Mouse (Mus musculus) left cerebral cortex, postnatal 4 days (tissue): ENCODE results near the gene Tsen2. TPM values are rescaled to one million over a fixed set of nuclear protein-coding genes. Genes with fewer than 3 reads are reported as not detected.

Source experiments
- DNase-seq: peaks from one replicate; pipeline ENCODE4 v3.0.0-alpha.2; 2022
- intact Hi-C: fragments of 180-260 bp; cut with DNase I; formaldehyde crosslinking; loops from one replicate; pipeline ENCODE4 v1.15.1; 2025
- total RNA-seq, 2 experiments: library from RNA; stranded (reverse); gene quantifications; 2 replicates each; pipeline ENCODE4 v1.2.3; 2021

Tsen2 gene
- total RNA-seq, result 10 to 100 TPM; 33.3 to 36.5 TPM

DNA sequence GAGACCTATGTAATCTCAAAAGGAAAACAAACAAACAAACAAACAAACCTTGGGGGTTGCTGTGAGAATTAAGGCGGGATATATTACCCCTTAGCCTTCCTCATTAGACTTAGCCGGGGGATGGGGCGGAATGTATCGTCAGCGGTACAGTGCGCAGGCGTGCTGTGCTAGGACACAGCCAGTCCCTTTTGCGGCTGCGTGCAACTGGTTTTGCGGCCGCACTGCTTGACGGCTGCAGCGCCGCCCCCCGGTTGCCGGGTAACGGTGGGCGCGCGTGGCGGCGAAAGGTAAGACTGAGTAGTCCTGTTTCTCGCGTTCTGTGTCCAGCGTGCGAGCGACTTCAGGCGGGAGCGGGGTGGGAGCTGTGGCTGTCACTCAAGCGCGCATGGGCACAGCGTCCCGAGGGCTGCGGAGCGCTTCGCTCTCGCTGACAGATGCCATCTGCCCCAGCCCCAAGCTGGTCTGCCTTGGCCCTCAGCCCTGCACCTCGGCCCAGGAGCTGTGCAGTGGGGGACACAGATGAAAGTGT, at the start of gene Tsen2:
Tsen2 (plus strand) TSS at position 223 of the 529 bp plus-strand sequence.
- intact Hi-C loops, result no loop called here
- DNase-seq, result peak; percentile 98

DNA sequence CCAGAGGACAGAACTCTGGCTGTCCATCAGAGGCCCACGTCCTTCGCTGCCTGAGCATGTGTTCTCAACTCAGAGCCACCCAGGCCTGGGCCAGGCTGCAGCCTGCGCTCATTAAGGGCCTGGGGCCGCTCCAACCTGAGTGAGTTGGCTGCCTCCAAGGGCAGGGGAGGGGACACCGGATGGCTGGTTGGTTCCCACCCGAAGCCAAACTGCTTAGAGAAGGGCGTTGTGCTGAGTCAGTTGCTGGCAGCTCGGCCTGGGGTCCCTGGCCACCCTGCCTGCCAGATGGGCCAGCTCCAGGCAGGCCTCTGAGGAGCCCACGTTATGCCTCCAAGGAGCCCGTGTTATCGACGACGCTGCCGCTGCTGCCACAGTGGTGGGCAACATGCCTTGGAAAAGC, 44.9 kb upstream of the Tsen2 start:
- intact Hi-C loops, result no loop called here
- peak; percentile 92 for DNase-seq

GRCm38 (mm10) chr6:115500234-115500633, 44.2 kb upstream of the Tsen2 start:
- no peak for DNase-seq
- intact Hi-C loops, result no loop called here

DNA sequence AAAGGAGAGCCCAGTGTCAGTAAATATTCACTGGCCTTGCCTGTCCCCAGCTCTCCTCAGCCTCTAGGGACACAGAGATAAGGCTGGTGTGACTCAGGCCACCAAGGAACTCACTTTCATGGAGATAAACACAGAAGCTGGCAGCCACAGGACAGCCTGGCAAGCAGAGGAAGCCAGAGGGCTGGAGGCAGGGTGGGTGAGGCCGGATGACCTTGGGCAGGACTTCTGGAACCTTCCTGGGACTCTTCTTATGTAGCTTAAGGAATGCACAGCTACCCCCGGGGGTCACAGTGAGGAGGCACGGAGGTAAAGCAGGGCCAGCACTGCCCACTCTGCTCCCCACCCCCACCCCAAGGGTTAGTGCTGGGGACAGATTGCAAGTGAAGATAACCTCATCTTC, 43.3 kb upstream of the Tsen2 start:
- intact Hi-C loops, result no loop called here
- peak; percentile 44 for DNase-seq

DNA sequence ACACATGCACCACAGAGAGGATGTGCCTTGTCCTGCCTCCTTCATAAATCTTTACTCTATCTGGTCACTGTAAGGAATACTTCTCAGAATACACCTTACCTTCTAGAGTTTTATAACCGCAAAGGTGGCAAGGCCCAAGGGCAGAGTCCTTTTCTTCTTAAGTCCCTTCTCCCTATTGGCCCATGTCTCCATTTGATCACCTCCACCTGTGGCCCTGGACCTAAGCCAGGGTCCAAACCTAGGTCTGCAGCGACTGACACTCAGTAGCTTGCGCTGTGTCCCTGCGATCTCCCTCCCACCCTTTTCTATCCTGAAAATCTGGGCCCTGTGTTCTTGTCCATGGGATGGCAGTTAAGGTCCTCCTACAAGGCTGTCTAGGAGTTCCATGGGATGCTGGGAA, 41.4 kb upstream of the Tsen2 start:
- no peak for DNase-seq
- intact Hi-C loops, result no loop called here

DNA sequence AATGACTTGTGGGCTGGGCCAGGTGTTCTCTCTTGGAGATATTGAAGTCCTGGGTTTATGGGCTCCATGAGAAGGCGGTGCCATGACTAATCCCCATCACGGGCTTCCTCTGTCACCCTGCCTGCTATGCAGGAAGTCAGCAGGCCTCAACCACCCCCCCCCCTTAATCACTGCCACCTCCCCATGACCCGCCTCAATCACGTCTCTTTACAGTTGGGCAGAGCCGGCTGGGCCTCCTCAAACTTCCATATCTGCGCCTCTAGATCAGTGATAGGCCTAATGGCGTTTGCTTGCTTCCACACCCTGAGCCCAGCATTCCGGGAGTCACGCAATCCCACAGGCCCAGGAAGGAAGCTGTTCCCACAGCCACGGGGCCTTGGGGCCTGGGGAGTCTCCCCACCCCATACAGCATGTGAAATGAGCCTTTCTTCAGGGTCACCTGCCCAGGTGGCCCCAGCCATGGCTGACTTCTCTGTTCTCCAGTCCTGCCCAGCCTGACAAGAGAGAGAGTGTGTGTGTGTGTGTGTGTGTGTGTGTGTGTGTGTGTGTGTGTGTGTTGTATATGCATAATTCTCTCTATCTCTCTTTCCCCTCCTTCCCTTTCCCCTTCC, 40.8 kb upstream of the Tsen2 start:
- no peak for DNase-seq
- intact Hi-C loops, result no loop called here

- intact Hi-C loops, result no loop called here
- no peak for DNase-seq
Measured at GRCm38 (mm10) chr6:115504160-115504558, 40.3 kb upstream of the Tsen2 start.

DNA sequence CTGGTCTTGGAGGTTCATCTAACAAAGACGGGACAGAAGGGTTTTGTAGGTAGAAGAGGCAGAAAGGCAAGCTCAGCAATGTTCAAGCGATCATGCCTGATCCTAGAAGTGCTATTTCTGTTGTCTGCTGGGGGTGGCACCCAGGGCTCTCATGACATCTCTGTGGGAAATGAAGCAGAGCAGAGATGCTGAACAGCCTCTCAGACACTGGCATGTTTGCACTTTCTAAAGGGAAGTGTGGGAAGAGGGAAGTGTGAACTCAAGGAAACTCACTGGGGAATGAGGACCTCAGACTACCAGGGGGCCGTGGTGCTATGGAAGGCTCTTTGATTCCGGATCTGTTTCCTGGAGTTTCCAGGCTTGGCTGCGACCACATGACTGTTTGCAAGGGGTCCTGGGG, 39.5 kb upstream of the Tsen2 start:
- no peak for DNase-seq
- intact Hi-C loops, result no loop called here

- DNase-seq, result no peak
- intact Hi-C loops, result no loop called here
Measured at GRCm38 (mm10) chr6:115506425-115506824, 38.0 kb upstream of the Tsen2 start.

GRCm38 (mm10) chr6:115511447-115511846, 33.0 kb upstream of the Tsen2 start:
- no peak for DNase-seq
- intact Hi-C loops, result no loop called here

DNA sequence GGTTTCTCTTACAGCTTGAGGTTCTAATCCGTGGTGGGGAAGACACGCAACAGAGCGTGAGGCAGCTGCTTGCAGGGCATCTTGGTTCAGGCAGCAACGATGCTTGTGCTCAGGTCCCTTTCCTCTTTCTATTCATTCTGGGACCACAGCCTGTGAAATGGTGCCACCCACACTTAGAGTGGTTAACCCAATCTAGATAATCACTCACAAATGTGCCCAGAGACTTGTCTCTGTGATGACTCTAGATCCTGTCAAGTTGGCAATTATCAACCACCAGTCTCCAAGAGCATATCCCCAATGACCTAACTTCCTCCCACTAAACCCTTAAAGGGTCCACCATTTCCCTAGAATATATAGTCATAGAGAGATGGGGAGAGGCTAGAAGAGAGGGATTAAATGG, 31.3 kb upstream of the Tsen2 start:
- intact Hi-C loops, result no loop called here
- no peak for DNase-seq

DNA sequence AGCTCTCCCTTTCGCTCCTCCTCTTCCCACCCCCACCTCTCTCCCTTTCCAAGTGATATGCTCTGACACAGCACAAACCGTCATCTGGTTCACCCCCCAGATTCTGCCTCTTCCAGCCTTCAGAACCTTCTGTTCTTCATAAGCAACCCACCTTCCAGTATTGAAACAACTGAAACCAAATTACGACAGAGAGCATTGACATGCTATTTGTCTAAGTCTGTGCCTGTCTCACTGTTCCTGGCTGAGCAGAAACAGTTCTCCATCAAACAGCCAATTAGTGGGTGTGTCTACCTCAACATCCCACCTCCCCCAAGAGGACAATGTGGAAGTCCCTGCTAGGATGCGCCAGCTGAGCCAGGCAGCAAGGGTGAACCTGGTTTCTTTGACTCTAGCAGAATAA, 26.6 kb upstream of the Tsen2 start:
- DNase-seq, result no peak
- intact Hi-C loops, result no loop called here

- intact Hi-C loops, result no loop called here
- no peak for DNase-seq
Measured at GRCm38 (mm10) chr6:115518352-115518751, 26.1 kb upstream of the Tsen2 start.

- intact Hi-C loops, result no loop called here
- no peak for DNase-seq
Measured at GRCm38 (mm10) chr6:115519275-115519699, 25.2 kb upstream of the Tsen2 start.

- no peak for DNase-seq
- intact Hi-C loops, result no loop called here
Measured at GRCm38 (mm10) chr6:115521923-115522322, 22.5 kb upstream of the Tsen2 start.

- intact Hi-C loops, result no loop called here
- DNase-seq, result no peak
Measured at GRCm38 (mm10) chr6:115522691-115523146, 21.7 kb upstream of the Tsen2 start.

DNA sequence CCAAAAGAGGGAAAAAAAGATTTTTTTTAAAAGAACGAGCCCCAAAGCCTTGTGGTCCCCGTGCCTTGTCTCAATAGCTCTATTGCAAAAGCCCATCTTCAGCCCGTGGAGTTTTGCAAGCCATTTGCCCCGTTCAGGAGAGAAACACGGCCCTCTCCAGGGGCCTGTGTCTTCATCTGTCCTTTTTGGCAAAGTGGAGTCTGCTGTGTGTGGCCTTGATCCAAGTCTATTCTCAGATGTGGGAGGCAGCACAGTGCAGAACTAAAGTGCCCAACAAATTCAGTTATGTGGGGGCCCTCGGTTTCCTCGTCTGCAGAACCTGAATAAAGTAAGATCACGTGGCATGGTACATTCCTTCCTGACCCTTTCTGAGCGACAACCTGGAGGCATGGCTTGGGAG, 21.3 kb upstream of the Tsen2 start:
- intact Hi-C loops, result no loop called here
- DNase-seq, result peak; percentile 76

DNA sequence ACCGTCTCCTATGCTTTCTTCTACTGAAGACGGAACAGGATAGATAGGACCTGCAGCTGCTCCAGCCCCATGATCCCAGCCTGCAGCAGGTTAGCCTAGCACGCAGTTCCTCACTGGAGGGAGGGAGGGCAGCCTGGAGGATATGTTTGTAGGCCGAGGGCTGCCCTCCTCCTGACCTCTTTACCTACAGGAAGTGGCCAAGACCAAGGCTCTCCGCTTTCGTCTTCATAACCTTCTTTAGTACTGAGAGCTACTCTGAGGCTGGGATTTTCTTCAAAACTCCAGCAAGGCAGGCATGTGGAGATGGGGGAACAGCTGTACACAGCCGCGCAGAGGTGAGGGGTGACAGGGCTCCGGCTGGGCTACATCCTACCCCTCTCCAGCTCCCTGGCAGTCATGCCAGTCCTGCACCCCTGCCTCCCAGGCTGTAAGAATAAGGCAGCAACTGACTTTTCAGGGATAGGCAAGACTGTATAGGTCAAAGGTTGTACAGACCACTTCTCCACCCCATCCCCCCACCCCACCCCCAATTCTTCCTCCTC, 19.9 kb upstream of the Tsen2 start:
- intact Hi-C loops, result no loop called here
- no peak for DNase-seq

DNA sequence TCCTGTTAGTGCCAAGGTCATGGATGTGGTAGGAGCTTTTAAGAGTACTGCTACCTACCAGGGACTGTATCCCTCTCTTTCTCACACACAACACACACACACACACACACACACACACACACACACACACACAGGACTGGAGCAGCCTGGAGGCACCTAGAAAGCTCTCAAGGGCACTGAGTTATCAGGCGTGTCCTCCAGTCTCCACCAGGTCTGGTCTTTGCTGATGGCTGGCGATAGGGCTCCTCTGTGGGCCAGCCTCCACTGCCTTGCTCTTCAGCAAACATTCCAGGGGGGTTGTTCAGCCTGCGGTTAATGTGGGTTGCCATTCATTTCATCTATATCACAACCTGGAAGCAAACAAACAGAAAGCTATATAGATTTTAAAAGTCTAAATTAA, 17.0 kb upstream of the Tsen2 start:
- DNase-seq, result no peak
- intact Hi-C loops, result no loop called here

DNA sequence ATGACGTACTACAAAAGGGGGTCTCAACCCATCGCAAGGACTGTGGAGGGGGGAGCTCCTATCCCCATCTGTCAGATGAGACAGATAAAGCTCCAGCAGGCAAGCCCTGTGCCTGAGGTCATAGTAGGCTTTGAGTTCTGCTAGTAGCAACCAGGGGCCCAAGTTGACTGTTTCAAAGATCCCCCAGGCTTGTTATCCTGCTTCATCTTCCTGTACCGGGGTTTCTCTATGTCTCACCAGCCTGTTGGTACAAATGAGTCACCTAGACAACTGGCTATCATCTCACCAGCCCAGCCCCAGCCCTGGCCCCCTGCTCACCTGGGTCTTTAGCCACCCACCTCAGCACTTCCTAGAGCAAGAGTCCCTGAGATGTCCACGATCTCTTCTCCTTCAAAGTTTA, 16.1 kb upstream of the Tsen2 start:
- intact Hi-C loops, result no loop called here

DNA sequence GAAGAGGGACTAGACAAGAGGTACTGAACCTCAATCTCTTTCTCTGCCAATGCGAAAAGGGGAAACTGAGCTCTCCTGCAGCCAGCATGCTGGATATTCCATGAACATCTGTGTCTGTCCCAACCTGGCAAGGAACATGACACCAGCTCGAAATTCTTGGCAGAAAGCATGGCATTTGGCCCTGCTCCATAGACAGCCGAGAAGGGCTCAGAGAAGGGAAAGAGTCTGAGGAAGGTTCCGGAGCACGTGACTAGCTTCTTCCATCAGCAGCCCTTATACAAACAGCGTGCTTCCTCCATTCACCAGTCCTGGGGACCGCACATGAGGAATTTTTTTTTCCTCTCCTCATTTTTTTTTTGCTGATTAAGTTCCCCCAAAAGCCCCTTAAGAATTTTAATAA, 9.8 kb upstream of the Tsen2 start:
- intact Hi-C loops, result loop anchor here (5.0 to 10.0 kb wide), 2 partner anchors 250 to 492 kb away; no protein-coding TSS in a partner anchor
- peak; percentile 86 for DNase-seq

More for the DNA sequence above, 16.1 kb upstream of the Tsen2 start:
- no peak for DNase-seq

DNA sequence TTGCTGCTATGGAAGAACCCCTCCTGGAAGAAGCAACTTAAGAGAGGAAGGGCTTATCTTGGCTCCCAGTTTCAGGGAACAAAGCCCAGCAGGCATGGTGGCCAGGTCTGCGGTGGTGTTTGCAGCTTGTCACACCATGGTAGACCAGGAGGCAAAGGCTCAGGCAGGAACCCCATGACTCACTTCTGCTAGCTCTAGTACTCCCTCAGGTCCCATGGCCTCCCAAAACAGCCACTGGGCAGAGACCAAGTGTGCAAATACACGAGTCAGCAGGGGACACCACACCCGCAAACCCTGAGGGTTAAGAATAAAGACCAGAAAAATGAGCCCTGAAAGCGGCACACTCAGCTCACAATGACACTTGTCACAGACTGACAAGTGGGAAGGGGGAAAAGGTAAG, 8.3 kb upstream of the Tsen2 start:
- intact Hi-C loops, result loop anchor here (5.0 to 10.0 kb wide), 2 partner anchors 251 to 494 kb away; no protein-coding TSS in a partner anchor

More for the DNA sequence above, 8.3 kb upstream of the Tsen2 start:
- no peak for DNase-seq
